Mouse (Mus musculus) lung, adult 10 weeks (tissue): ENCODE data around the gene Srpk2. TPM values are rescaled to one million over a fixed set of nuclear protein-coding genes. Genes with fewer than 3 reads are reported as not detected.

Experiments used
- polyA plus RNA-seq: library from polyadenylated mRNA; stranded (reverse); fragments of 350-450 nt; fragmentation: Illumina TruSeq; extraction: RNeasy Lipid Tissue Mini Kit (QIAGEN cat#74804); gene quantifications from one replicate; pipeline ENCODE4 v1.2.3, GENCODE M21; 2014; ENCODE audit warnings: low read depth, low replicate concordance; ENCODE audit not compliant: insufficient read depth

Srpk2 gene
- 8.5 TPM for polyA plus RNA-seq

GRCm38 (mm10) chr5:23684517-23684916 is at the start of gene Srpk2:
Srpk2 (minus strand) TSS chr5:23684617.

Other genes starting within 250 kb of the Srpk2 start
- 3.4 TPM for gene Pus7, start 99.1 kb upstream of the Srpk2 start, polyA plus RNA-seq
- gene Rint1, start 103.1 kb upstream of the Srpk2 start, polyA plus RNA-seq, result 10.8 TPM
- 134 TPM for gene Tomm7, start 159.5 kb upstream of the Srpk2 start, polyA plus RNA-seq